Mouse (Mus musculus) kidney, embryonic 15.5 days (tissue): ENCODE results near the gene Cpeb2. TPM values are rescaled to one million over a fixed set of nuclear protein-coding genes. Genes with fewer than 3 reads are reported as not detected.

ENCODE experiments used
- ATAC-seq: fragments of 200-750 bp; cut with Nextera tagmentation; replicated peaks from 2 replicates; pipeline ENCODE4 v1.8.0; 2017; ENCODE audit warnings: moderate TSS enrichment; ENCODE audit not compliant: low FRiP score
- H3K27ac ChIP-seq: fragments of 300-500 bp; sonication (generic); 2 replicates; pipeline ENCODE4 v1.5.1; 2015; ENCODE audit warnings: mild to moderate bottlenecking, inconsistent platforms
- H3K27me3 ChIP-seq: fragments of 300-500 bp; sonication (generic); 2 replicates; pipeline ENCODE4 v1.6.1; 2015; ENCODE audit warnings: inconsistent platforms
- H3K36me3 ChIP-seq: fragments of 300-500 bp; sonication (generic); 2 replicates; pipeline ENCODE4 v1.6.1; 2015; ENCODE audit warnings: inconsistent platforms
- H3K4me1 ChIP-seq: fragments of 300-500 bp; sonication (generic); 2 replicates; pipeline ENCODE4 v1.6.1; 2015; ENCODE audit warnings: inconsistent platforms
- H3K4me2 ChIP-seq: fragments of 300-500 bp; sonication (generic); 2 replicates; pipeline ENCODE4 v1.6.1; 2015; ENCODE audit warnings: moderate library complexity, mild to moderate bottlenecking, inconsistent platforms
- H3K4me3 ChIP-seq: fragments of 300-500 bp; sonication (generic); replicated peaks from 2 replicates; pipeline ENCODE4 v1.5.1; 2015; ENCODE audit warnings: mild to moderate bottlenecking, inconsistent platforms
- H3K9ac ChIP-seq: fragments of 300-500 bp; sonication (generic); 2 replicates; pipeline ENCODE4 v1.6.1; 2015; ENCODE audit warnings: mild to moderate bottlenecking, inconsistent platforms
- H3K9me3 ChIP-seq: fragments of 300-500 bp; sonication (generic); replicated peaks from 2 replicates; pipeline ENCODE4 v1.6.1; 2016; ENCODE audit warnings: inconsistent platforms
- WGBS: fragments of 180-500 bp; shearing (Covaris S2); methylation state at CpG from one replicate; pipeline ENCODE4 v1.1.7; 2015; ENCODE audit warnings: mixed read lengths; 5-methylcytosine and 5-hydroxymethylcytosine counted together
- polyA plus RNA-seq: library from polyadenylated mRNA; unstranded; fragments of >200 nt; fragmentation: Nextera tagmentation; extraction: Ambion mirVana; gene quantifications from 2 replicates; pipeline ENCODE4 v1.2.1, GENCODE M21; 2015

Gene Cpeb2
- polyA plus RNA-seq, 1 experiment from 2014 or later, result 1.6 TPM

- H3K9ac ChIP-seq, result no peak overlapping the region
- ATAC-seq, result no peak
- WGBS, result 90% methylated on average over 8 of the region's 8 CpGs
Measured at GRCm38 (mm10) chr5:43246236-43246635, 13.3 kb downstream of the Cpeb2 start.

DNA sequence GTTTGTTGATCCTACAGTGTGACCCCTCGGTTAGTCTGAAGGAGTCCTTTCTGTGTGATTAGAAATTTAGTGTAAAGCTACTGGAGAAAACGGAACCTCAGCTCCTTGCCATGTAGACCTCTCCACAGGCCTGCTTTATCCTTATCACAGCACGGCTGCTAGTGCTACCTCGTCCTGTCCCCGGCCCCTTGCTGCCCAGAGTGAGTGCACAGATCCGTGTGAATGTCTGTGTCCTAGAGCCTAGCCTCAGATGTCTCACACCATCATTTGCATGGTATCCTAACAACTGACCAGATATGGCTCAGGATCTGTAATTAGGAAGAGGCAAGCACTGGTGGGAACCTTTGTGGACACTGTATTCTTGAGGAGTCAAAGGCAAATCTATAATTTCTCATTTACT, 14.0 kb downstream of the Cpeb2 start:
- Histone ChIP-seq H3K4me3 (no peak overlapping the region), H3K27me3 (no peaks in the 10 kb centered on the region), H3K4me2 (no peak overlapping the region), H3K9ac (no peak overlapping the region), H3K9me3 (no peaks in the 10 kb centered on the region), H3K36me3 (no peaks in the 10 kb centered on the region), H3K27ac (no peak overlapping the region), H3K4me1 (no peaks in the 10 kb centered on the region)
- 81% methylated on average over 6 of the region's 6 CpGs for WGBS
- ATAC-seq, result no peak

More at GRCm38 (mm10) chr5:43246236-43246635, 13.3 kb downstream of the Cpeb2 start:
- H3K4me3 ChIP-seq, result no peak overlapping the region
- H3K27me3 ChIP-seq, result no peaks in the 10 kb centered on the region
- no peak overlapping the region for H3K4me2 ChIP-seq
- no peaks in the 10 kb centered on the region for H3K4me1 ChIP-seq
- no peaks in the 10 kb centered on the region for H3K36me3 ChIP-seq
- no peak overlapping the region for H3K27ac ChIP-seq
- no peaks in the 10 kb centered on the region for H3K9me3 ChIP-seq

- Histone ChIP-seq H3K36me3 (no peaks in the 10 kb centered on the region), H3K27ac (no peak overlapping the region), H3K4me2 (no peak overlapping the region), H3K27me3 (no peaks in the 10 kb centered on the region), H3K9me3 (no peaks in the 10 kb centered on the region), H3K9ac (no peak overlapping the region), H3K4me3 (no peak overlapping the region), H3K4me1 (no peaks in the 10 kb centered on the region)
- 58% methylated on average over 3 of the region's 3 CpGs for WGBS
- no peak for ATAC-seq
Measured at GRCm38 (mm10) chr5:43248001-43248430, 15.0 kb downstream of the Cpeb2 start.

- ATAC-seq, result no peak
- Histone ChIP-seq H3K27me3 (no peaks in the 10 kb centered on the region), H3K4me1 (no peaks in the 10 kb centered on the region), H3K4me3 (no peak overlapping the region), H3K36me3 (no peaks in the 10 kb centered on the region), H3K4me2 (no peak overlapping the region), H3K27ac (no peak overlapping the region), H3K9ac (no peak overlapping the region), H3K9me3 (no peaks in the 10 kb centered on the region)
- WGBS, result 80% methylated on average over 2 of the region's 2 CpGs
Measured at GRCm38 (mm10) chr5:43257490-43257889, 24.5 kb downstream of the Cpeb2 start.

DNA sequence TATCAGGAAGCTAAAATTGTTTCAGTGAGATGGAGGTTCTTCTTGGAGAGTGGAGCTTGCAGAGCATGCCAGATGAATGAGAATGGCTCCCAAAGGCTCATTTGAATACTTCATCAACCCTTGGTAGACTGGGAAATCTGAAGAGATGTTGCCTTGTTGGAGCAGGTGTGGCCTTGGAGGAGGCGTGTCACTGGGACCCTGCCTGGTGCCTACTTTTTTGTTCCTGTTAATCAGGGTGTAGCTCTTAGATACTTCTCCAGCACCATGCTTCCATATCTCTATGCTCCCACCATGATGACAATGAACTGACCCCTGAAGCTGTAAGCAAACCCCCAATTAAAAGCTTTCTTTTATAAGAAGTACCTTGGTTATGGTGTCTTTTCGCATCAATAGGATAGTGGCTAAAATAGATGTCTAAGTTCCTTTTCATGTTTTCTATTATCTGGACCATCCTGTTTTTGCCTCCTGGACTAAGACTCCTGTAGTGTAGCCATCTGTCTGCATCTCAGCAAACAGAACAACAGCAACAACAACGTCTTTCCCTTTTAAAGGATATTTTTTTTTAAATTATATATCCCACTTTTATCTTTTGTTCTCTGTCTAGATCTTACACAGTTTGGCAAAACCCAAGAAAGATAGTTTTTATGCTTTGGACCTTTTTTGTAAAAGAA, 25.6 kb downstream of the Cpeb2 start:
- 94% methylated on average over 3 of the region's 3 CpGs for WGBS
- H3K27me3 ChIP-seq, result no peaks in the 10 kb centered on the region
- H3K36me3 ChIP-seq, result no peaks in the 10 kb centered on the region
- H3K27ac ChIP-seq, result no peak overlapping the region
- H3K4me2 ChIP-seq, result no peak overlapping the region
- no peak overlapping the region for H3K4me3 ChIP-seq
- ATAC-seq, result no peak
- H3K9ac ChIP-seq, result no peak overlapping the region
- no peaks in the 10 kb centered on the region for H3K9me3 ChIP-seq
- no peaks in the 10 kb centered on the region for H3K4me1 ChIP-seq

GRCm38 (mm10) chr5:43261814-43262213, 28.8 kb downstream of the Cpeb2 start:
- Histone ChIP-seq H3K9me3 (no peaks in the 10 kb centered on the region), H3K4me3 (no peak overlapping the region), H3K4me2 (no peak overlapping the region), H3K9ac (no peak overlapping the region), H3K36me3 (no peaks in the 10 kb centered on the region), H3K27ac (no peak overlapping the region), H3K4me1 (no peaks in the 10 kb centered on the region), H3K27me3 (no peaks in the 10 kb centered on the region)
- WGBS, result 77% methylated on average over 6 of the region's 6 CpGs
- ATAC-seq, result no peak

DNA sequence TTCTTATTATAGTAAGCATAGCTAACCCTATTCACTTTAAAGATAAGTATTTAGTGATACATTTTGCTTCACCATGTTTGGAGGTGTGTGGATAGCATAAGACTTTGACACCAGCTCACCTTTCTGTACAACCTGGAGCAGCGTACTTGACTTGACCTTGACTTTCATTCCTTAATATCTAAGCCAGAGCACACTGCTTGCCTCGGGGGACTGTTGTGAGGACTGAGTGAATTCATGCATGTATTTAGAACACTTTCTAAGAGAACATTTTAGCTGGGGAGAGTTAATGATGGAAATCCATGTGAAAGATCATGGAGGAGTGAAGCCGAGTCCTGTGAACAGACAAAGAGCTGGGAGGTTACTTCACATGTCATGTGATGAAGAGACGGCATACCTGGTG, 31.0 kb downstream of the Cpeb2 start:
- no peak overlapping the region for H3K4me3 ChIP-seq
- H3K36me3 ChIP-seq, result no peaks in the 10 kb centered on the region
- H3K4me2 ChIP-seq, result no peak overlapping the region
- 62% methylated on average over 4 of the region's 4 CpGs for WGBS
- no peaks in the 10 kb centered on the region for H3K27me3 ChIP-seq
- H3K27ac ChIP-seq, result no peak overlapping the region
- H3K9me3 ChIP-seq, result no peaks in the 10 kb centered on the region
- ATAC-seq, result 0 out of 2 replicates have a peak, but pooled peaks have one; percentile 29
- no peaks in the 10 kb centered on the region for H3K4me1 ChIP-seq
- H3K9ac ChIP-seq, result no peak overlapping the region

GRCm38 (mm10) chr5:43264696-43265095, 31.7 kb downstream of the Cpeb2 start:
- WGBS, result 82% methylated on average over 2 of the region's 2 CpGs
- Histone ChIP-seq H3K4me1 (no peaks in the 10 kb centered on the region), H3K27me3 (no peaks in the 10 kb centered on the region), H3K27ac (no peak overlapping the region), H3K4me3 (no peak overlapping the region), H3K4me2 (no peak overlapping the region), H3K9me3 (no peaks in the 10 kb centered on the region), H3K9ac (no peak overlapping the region), H3K36me3 (no peaks in the 10 kb centered on the region)
- ATAC-seq, result no peak

DNA sequence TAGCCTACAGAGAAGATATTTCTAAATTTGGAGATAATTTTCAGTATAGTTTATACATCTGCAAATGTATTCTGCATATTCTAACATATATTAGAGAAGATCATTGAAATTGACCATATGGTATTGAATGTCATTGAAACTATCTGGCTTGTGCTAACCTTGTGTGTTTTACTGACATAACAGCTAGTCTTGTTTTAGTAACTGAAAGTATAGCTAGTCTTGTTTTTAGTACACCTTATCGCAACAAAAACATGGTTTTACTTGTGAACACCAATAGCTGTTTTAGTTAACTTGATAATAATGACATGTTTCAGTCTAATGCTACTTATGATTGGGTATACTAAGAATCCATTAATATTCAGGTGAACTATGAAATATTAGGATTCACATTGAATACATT, 45.0 kb downstream of the Cpeb2 start:
- no peaks in the 10 kb centered on the region for H3K36me3 ChIP-seq
- no peak overlapping the region for H3K27ac ChIP-seq
- no peak overlapping the region for H3K9ac ChIP-seq
- ATAC-seq, result no peak
- H3K27me3 ChIP-seq, result no peaks in the 10 kb centered on the region
- 97% methylated on average over 1 of the region's 1 CpGs for WGBS
- H3K4me3 ChIP-seq, result no peak overlapping the region
- no peak overlapping the region for H3K4me2 ChIP-seq
- no peaks in the 10 kb centered on the region for H3K9me3 ChIP-seq
- H3K4me1 ChIP-seq, result no peaks in the 10 kb centered on the region

DNA sequence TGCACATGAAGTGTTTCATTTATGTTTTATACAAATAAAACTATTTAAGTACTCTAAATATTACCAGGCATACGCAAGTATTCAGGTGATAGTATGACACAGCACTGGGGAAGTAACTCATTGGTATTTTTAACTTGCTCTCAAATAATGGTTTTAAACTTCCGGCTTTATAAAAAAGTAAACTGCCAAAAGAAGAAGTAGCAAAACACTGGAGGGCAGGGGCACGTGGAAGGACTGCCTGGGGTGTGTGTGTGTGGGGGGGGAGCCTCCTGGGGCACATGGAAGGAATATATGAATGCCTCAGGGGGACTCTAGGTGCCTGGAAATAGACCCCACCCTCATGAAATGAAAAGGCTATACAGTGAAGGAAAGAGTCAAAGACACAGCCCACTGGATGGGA, 46.8 kb downstream of the Cpeb2 start:
- ATAC-seq, result no peak
- Histone ChIP-seq H3K27me3 (no peaks in the 10 kb centered on the region), H3K4me2 (no peak overlapping the region), H3K9ac (no peak overlapping the region), H3K27ac (no peak overlapping the region), H3K36me3 (no peaks in the 10 kb centered on the region), H3K9me3 (no peaks in the 10 kb centered on the region), H3K4me3 (no peak overlapping the region), H3K4me1 (no peaks in the 10 kb centered on the region)
- 74% methylated on average over 3 of the region's 3 CpGs for WGBS

DNA sequence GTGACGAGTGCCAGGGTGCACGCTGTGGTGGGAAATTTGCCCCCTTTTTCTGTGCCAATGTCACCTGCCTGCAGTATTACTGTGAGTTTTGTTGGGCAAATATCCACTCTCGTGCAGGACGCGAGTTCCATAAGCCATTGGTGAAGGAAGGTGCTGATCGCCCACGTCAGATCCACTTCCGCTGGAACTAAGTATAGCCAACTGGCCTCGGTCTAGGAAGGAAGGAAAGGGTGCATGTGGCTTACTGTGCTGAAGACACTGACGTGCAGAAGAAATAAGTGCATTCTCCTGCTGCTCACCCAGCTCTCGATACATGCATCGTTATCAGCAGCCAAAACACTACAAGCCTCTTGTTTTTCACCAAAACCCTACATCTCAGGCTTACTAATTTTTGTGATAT, 52.8 kb downstream of the Cpeb2 start:
- WGBS, result 88% methylated on average over 12 of the region's 12 CpGs
- H3K27ac ChIP-seq, result no peak overlapping the region
- H3K4me1 ChIP-seq, result no peaks in the 10 kb centered on the region
- H3K36me3 ChIP-seq, result no peaks in the 10 kb centered on the region
- H3K4me2 ChIP-seq, result no peak overlapping the region
- no peaks in the 10 kb centered on the region for H3K9me3 ChIP-seq
- no peak overlapping the region for H3K9ac ChIP-seq
- no peak overlapping the region for H3K4me3 ChIP-seq
- H3K27me3 ChIP-seq, result no peaks in the 10 kb centered on the region
- no peak for ATAC-seq

DNA sequence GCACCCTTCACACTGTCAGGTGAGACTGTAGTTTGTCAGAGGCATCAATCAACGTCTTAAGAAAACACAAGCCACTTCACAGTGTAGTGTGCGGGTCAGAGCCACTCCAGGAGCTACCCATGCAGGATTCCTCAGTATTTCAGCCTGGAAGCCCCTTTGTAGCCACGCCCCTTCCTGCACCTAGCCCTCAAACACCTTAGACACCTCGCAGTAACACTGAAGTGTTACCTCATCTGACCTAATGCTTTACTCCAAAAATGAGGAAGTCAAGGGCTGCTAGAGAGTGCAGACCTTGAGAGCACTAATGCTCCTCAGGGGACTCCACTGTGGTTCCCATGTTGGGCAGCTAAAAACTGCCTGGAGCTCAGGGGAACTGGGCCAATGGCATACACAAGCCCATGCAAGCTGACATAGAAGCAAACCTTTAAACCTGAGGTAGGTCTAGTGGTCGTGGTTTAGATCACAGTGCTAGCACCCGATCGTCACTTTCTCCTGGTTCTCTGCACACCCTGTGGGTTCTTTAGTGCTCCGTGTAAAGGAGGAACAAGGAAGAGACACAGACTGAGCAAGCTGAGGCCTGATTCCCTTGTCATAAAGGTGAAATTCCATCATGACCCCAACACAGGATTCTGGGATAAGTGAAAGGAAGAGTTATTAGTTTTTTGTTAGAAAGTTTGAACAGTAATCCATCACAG, 56.9 kb downstream of the Cpeb2 start:
- H3K36me3 ChIP-seq, result no peaks in the 10 kb centered on the region
- no peaks in the 10 kb centered on the region for H3K27me3 ChIP-seq
- H3K4me3 ChIP-seq, result no peak overlapping the region
- H3K9me3 ChIP-seq, result no peaks in the 10 kb centered on the region
- H3K4me1 ChIP-seq, result no peaks in the 10 kb centered on the region
- ATAC-seq, result no peak
- H3K4me2 ChIP-seq, result no peak overlapping the region
- 66% methylated on average over 8 of the region's 8 CpGs for WGBS
- H3K27ac ChIP-seq, result no peak overlapping the region
- no peak overlapping the region for H3K9ac ChIP-seq
